Mouse (Mus musculus): ENCODE measurements around the gene Shcbp1l. TPM values are rescaled to one million over a fixed set of nuclear protein-coding genes. Genes with fewer than 3 reads are reported as not detected.

The Shcbp1l gene
- polyA plus RNA-seq (2014; fragmentation: Illumina TruSeq; extraction: RNeasy Lipid Tissue Mini Kit (QIAGEN cat#74804); ENCODE audit: low read depth, low replicate concordance): 323 TPM

DNA sequence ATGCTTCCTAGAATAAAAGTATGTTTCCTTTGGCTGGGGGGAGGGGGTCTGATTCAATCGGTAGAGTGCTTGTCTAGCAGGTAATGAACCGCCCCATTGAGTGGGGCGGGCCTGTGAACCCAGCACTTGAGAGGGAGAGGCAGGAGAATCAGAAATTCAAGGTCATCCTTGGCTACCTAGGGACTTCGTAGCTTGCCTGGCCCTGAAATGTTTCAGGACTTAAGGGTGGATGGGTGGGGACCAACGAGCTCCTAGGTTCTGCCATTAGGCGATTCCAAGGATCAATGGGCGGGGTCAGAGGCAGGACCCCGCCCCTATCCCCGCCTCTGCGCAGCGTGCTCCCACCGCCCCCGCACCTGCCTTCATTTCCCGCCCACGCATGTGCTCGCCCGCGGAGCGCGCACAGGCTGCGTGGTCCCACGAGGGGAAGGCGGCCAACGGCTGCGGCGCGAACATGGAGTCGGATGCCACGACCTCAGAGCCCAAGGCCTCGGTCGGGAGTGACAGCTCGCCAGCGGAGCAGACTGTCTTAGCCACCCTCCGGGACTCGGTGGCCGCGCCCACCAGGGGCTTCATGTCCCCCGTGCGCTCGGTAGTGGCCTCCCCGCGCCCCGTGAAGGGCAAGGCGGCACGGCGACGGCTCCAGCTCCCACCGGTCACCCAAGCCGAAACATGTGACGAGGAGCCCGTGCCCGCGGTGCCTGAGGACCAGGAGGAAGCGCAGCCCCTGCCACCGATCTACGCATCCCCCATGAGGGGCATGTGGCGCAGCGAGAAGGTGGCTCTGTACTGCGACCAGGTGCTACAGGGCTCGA, at the start of gene Shcbp1l:
Shcbp1l (plus strand) TSS at position 393 of the 815 bp plus-strand sequence.

GRCm38 (mm10) chr1:153487500-153487879, 62.5 kb downstream of the Shcbp1l start, which contains the start of gene Dhx9:
Gene Dhx9 (minus strand): TSS chr1:153487660.

Other genes starting within 250 kb of the Shcbp1l start
- gene Lamc2, start 238.7 kb upstream of the Shcbp1l start, polyA plus RNA-seq (2014; fragmentation: Illumina TruSeq; extraction: RNeasy Lipid Tissue Mini Kit (QIAGEN cat#74804); ENCODE audit: low read depth, low replicate concordance): 0.42 TPM
- gene Lamc1, start 92.4 kb upstream of the Shcbp1l start, polyA plus RNA-seq (2014; fragmentation: Illumina TruSeq; extraction: RNeasy Lipid Tissue Mini Kit (QIAGEN cat#74804); ENCODE audit: low read depth, low replicate concordance): 2.6 TPM
- gene Dhx9, start 62.5 kb downstream of the Shcbp1l start, polyA plus RNA-seq (2014; fragmentation: Illumina TruSeq; extraction: RNeasy Lipid Tissue Mini Kit (QIAGEN cat#74804); ENCODE audit: low read depth, low replicate concordance): 181 TPM
- gene Npl, start 124.9 kb downstream of the Shcbp1l start, polyA plus RNA-seq (2014; fragmentation: Illumina TruSeq; extraction: RNeasy Lipid Tissue Mini Kit (QIAGEN cat#74804); ENCODE audit: low read depth, low replicate concordance): 11.9 TPM
- gene Rgs8, start 227.9 kb downstream of the Shcbp1l start, polyA plus RNA-seq (2014; fragmentation: Illumina TruSeq; extraction: RNeasy Lipid Tissue Mini Kit (QIAGEN cat#74804); ENCODE audit: low read depth, low replicate concordance): 0.07 TPM